Mouse (Mus musculus) left cerebral cortex, adult 18-20 months (tissue): ENCODE measurements around the gene Efna1. TPM values are rescaled to one million over a fixed set of nuclear protein-coding genes. Genes with fewer than 3 reads are reported as not detected.

Source experiments
- DNase-seq, 2 experiments: peaks; one replicate each; pipeline ENCODE4 v3.0.0; 2021 to 2022; ENCODE audit warnings: low spot score in 2 of 2, mixed read lengths in 1 of 2
- microRNA-seq, 2 experiments: library from miRNA; unstranded; fragments of <30 nt; microRNA quantifications; one replicate each; pipeline ENCODE4 v1.2.0; 2021
- total RNA-seq, 2 experiments: library from RNA; stranded (reverse); gene quantifications; 2 replicates each; pipeline ENCODE4 v1.2.3; 2021

Gene Efna1
- total RNA-seq, 2 experiments from 2014 or later: 5.9 to 8.3 TPM

GRCm38 (mm10) chr3:89225321-89225815, 55.6 kb downstream of the Efna1 start:
- no peak for DNase-seq

DNA sequence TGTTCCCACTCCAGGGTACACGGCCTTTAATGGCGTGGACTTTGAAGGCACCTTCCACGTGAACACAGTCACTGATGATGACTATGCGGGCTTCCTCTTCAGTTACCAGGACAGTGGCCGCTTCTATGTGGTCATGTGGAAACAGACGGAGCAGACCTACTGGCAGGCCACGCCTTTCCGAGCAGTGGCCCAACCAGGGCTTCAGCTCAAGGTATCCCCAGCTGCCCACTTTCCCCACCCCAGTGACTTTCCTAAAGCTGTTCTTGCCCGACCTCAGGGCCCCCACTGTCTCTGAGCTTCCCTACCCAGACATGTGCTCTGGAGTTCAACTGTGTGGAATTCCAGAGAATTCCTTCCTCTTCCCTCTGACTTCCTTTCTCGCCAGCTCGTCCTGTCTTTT, 56.1 kb downstream of the Efna1 start:
- no peak for DNase-seq

Small RNA genes lying within 50 kb of the gene (microRNA-seq; reads per million reads assigned to microRNA genes)
- 6,610 to 10,586 reads per million in 2 experiments for gene Mir92b

Other genes with a start within 250 kb of the Efna1 start
- gene Rusc1, start 187.8 kb downstream of the Efna1 start, total RNA-seq: 100 to 1,000 TPM; 186 to 198 TPM
- not detected for gene Gm43738, start 180.0 kb downstream of the Efna1 start, total RNA-seq
- 100 to 1,000 TPM; 110 to 111 TPM for gene Fdps, start 179.2 kb downstream of the Efna1 start, total RNA-seq
- gene Pklr, start 145.0 kb downstream of the Efna1 start, total RNA-seq: not detected
- 10 to 100 TPM; 14.4 to 21.9 TPM for gene Hcn3, start 120.9 kb downstream of the Efna1 start, total RNA-seq
- gene Clk2, start 116.3 kb downstream of the Efna1 start, total RNA-seq: 10 to 100 TPM; 40.9 to 45.0 TPM
- gene Scamp3, start 103.7 kb downstream of the Efna1 start, total RNA-seq: 10 to 100 TPM; 63.2 to 63.7 TPM
- 10 to 100 TPM; 48.1 to 58.5 TPM for gene Fam189b, start 98.0 kb downstream of the Efna1 start, total RNA-seq
- gene Gba, start 78.2 kb downstream of the Efna1 start, total RNA-seq: 10 to 100 TPM; 61.5 to 64.9 TPM
- gene Thbs3, start 66.0 kb downstream of the Efna1 start, total RNA-seq: 10 to 100 TPM; 16.0 to 19.4 TPM
- 10 to 100 TPM; 83.2 to 97.1 TPM for gene Mtx1, start 54.1 kb downstream of the Efna1 start, total RNA-seq
- gene Muc1, start 52.1 kb downstream of the Efna1 start, total RNA-seq: under 1 TPM; 0.45 to 0.63 TPM
- 10 to 100 TPM; 66.0 to 67.7 TPM for gene Krtcap2, start 35.2 kb downstream of the Efna1 start, total RNA-seq
- gene Trim46, start 34.8 kb downstream of the Efna1 start, total RNA-seq: 10 to 100 TPM; 76.1 to 77.1 TPM
- gene Dpm3, start 21.8 kb downstream of the Efna1 start, total RNA-seq: 10 to 100 TPM; 56.5 to 56.6 TPM
- 10 to 100 TPM; 35.2 to 35.8 TPM for gene Slc50a1, start 10.6 kb downstream of the Efna1 start, total RNA-seq
- 10 to 100 TPM; 58.3 to 60.8 TPM for gene Efna3, start 41.8 kb upstream of the Efna1 start, total RNA-seq
- under 1 TPM in 1 of 2 experiments, not detected in 1; 0.28 TPM for gene Efna4, start 56.9 kb upstream of the Efna1 start, total RNA-seq
- 100 to 1,000 TPM in 1 of 2 experiments, 10 to 100 TPM in 1; 99.8 to 102 TPM for gene Adam15, start 68.9 kb upstream of the Efna1 start, total RNA-seq
- gene Dcst2, start 80.8 kb upstream of the Efna1 start, total RNA-seq: under 1 TPM; 0.19 to 0.42 TPM
- gene Dcst1, start 84.1 kb upstream of the Efna1 start, total RNA-seq: not detected
- gene Zbtb7b, start 113.6 kb upstream of the Efna1 start, total RNA-seq: 10 to 100 TPM; 13.6 to 15.5 TPM
- gene Lenep, start 121.7 kb upstream of the Efna1 start, total RNA-seq: 1 to 10 TPM; 3.8 to 6.4 TPM
- 10 to 100 TPM; 31.6 to 36.0 TPM for gene Flad1, start 130.7 kb upstream of the Efna1 start, total RNA-seq
- gene Cks1b, start 137.2 kb upstream of the Efna1 start, total RNA-seq: 1 to 10 TPM; 2.2 to 2.7 TPM
- 10 to 100 TPM; 15.0 to 15.6 TPM for gene Shc1, start 137.3 kb upstream of the Efna1 start, total RNA-seq
- gene Pygo2, start 149.1 kb upstream of the Efna1 start, total RNA-seq: 10 to 100 TPM; 57.2 to 66.1 TPM
- gene Pbxip1, start 155.6 kb upstream of the Efna1 start, total RNA-seq: 10 to 100 TPM; 33.9 to 34.4 TPM
- gene Pmvk, start 173.4 kb upstream of the Efna1 start, total RNA-seq: 10 to 100 TPM; 37.8 to 38.3 TPM
- gene Kcnn3, start 239.0 kb upstream of the Efna1 start, total RNA-seq: 10 to 100 TPM; 20.4 to 26.9 TPM